Mouse (Mus musculus): Measurements from ENCODE around the gene Stx19. TPM values are rescaled to one million over a fixed set of nuclear protein-coding genes. Genes with fewer than 3 reads are reported as not detected.

Gene Stx19
- total RNA-seq (2014; fragmentation: Nextera tagmentation) (not detected in 2 replicates), total RNA-seq (2017) (0.06 and 0.11 TPM in 2 replicates), polyA plus RNA-seq (2012) (not detected in 2 replicates)

DNA sequence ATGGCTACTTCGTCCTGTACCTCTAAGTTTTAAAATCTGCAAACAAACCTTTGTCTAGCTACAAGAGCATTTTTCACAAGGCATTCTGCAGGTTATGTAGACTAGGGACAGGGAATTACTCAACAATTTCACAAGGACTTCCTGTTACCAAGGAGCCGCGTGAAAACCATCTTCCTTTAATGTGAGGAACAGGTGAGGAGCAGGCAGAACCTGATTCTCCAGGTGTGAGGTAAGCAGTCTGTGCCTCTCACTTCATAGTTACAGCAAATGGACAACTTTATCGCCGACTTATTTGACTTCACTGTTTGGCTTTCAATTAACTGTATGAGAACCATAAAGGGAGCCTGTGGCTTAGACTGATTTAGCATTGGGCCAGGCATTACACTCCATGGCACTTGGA lies at the start of gene Stx19:
Gene Stx19, plus strand, starts transcription at position 186 of the 400 bp plus-strand sequence.
- Histone ChIP-seq H3K27me3 (ENCODE audit: insufficient read depth, low read length) (no peaks in the 10 kb centered on the region), H3K4me3 (ENCODE audit: low read depth, low read length) (no peak within 1 kb of the TSS), H3K4me1 (ENCODE audit: insufficient read depth, low read depth, low read length) (peaks cover 6% of the 10 kb centered on the region; the same call in 1 of the 2 replicates), H3K9me3 (replicated peaks) (no peaks in the 10 kb centered on the region), H3K36me3 (replicated peaks) (peaks cover 3% of the 10 kb centered on the region)
- ATAC-seq (ENCODE audit: extremely low read depth, insufficient number of reproducible peaks, low FRiP score, poor library complexity, severe bottlenecking): no peak
- no peak for DNase-seq (ENCODE audit: low spot score)
- TF ChIP-seq POLR2AphosphoS5 (IDR thresholded peaks at IDR 0.05; ENCODE audit: insufficient replicate concordance, low read depth, low read length): no peak
- no peak for TF ChIP-seq GATA2 (IDR thresholded peaks at IDR 0.05; ENCODE audit: borderline replicate concordance, low read depth, low read length)
- no peak for TF ChIP-seq GATA1 (IDR thresholded peaks at IDR 0.05; ENCODE audit: borderline replicate concordance, low read length)
- no peak for TF ChIP-seq TAL1 (conservative IDR thresholded peaks at IDR 0.05; ENCODE audit: low read depth, low read length)
- TF ChIP-seq CTCF (IDR thresholded peaks at IDR 0.05; ENCODE audit: low read depth, low read length): no peak

DNA sequence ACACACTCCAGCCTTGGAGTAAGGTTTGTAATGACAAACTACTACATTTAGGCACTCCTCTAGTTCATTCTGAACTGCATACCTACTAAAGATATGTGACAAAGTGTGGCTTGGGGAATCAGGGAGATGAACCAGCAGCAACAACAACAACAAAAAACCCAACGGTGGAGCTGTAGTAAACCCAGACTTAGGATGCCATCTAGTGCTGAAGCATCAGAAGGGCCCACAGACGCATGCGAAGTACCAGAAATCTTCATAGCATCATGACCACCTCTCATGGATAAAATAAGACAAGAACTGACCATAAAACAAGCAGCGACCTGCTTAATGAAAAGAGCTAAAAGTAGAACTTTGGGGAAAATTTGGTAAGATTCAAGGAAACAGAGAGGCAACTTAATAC lies 41.0 kb upstream of the Stx19 start:
- no peaks in the 10 kb centered on the region for H3K4me1 ChIP-seq (ENCODE audit: insufficient read depth, low read depth, low read length)
- H3K9me3 ChIP-seq (replicated peaks): no peaks in the 10 kb centered on the region
- H3K36me3 ChIP-seq (replicated peaks): peaks cover 73% of the 10 kb centered on the region
- ATAC-seq (ENCODE audit: extremely low read depth, insufficient number of reproducible peaks, low FRiP score, poor library complexity, severe bottlenecking) (no peak), DNase-seq (ENCODE audit: low spot score) (no peak)
- no peaks in the 10 kb centered on the region for H3K27me3 ChIP-seq (ENCODE audit: insufficient read depth, low read length)
- H3K4me3 ChIP-seq (ENCODE audit: low read depth, low read length): no peak overlapping the region
- no peak for TF ChIP-seq GATA2 (IDR thresholded peaks at IDR 0.05; ENCODE audit: borderline replicate concordance, low read depth, low read length)
- TF ChIP-seq CTCF (IDR thresholded peaks at IDR 0.05; ENCODE audit: low read depth, low read length): no peak
- no peak for TF ChIP-seq TAL1 (conservative IDR thresholded peaks at IDR 0.05; ENCODE audit: low read depth, low read length)
- no peak for TF ChIP-seq POLR2AphosphoS5 (IDR thresholded peaks at IDR 0.05; ENCODE audit: insufficient replicate concordance, low read depth, low read length)
- no peak for TF ChIP-seq GATA1 (IDR thresholded peaks at IDR 0.05; ENCODE audit: borderline replicate concordance, low read length)

DNA sequence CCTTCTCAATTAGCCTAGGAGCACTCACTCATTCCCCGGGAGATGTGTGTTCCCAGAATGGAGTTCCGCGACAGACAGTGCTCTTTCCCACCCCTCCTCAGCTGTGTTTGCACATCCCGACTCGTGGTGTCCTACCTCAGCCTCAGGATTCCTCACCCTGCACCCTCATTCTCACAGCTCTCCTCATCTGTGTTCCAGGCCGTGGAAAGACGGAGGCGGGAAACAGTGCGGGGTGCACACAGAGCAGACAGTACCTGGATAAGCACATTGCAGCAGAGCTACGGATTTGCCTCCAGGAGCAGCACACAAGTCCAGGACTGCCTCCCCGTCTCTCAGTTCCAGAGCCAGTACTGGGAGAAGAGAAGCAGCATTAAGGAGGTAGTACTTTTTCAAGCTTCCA lies 38.4 kb upstream of the Stx19 start:
- TF ChIP-seq TAL1 (conservative IDR thresholded peaks at IDR 0.05; ENCODE audit: low read depth, low read length) (no peak), POLR2AphosphoS5 (IDR thresholded peaks at IDR 0.05; ENCODE audit: insufficient replicate concordance, low read depth, low read length) (no peak), CTCF (IDR thresholded peaks at IDR 0.05; ENCODE audit: low read depth, low read length) (no peak), GATA2 (IDR thresholded peaks at IDR 0.05; ENCODE audit: borderline replicate concordance, low read depth, low read length) (no peak), GATA1 (IDR thresholded peaks at IDR 0.05; ENCODE audit: borderline replicate concordance, low read length) (no peak)
- peaks cover 70% of the 10 kb centered on the region for H3K36me3 ChIP-seq (replicated peaks)

DNA sequence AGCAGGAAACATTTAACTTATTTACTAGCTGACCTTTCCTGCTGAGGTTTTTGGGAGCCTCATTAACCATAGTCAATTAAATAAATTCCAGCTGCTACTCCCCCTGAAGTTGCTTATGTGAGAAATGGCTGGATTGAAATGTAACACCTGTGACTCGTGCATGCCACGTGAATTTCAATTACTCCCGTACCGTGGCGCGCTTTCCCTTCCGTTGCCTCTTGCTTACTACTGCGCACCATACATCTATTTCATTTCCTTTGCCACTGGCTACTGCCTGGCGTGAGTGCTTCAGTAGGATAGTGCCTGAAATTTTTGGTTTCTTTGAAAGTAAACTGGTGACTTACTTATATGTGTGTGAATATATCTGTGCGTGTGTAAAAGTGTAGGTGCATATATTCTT lies 36.2 kb upstream of the Stx19 start:
- Histone ChIP-seq H3K4me1 (ENCODE audit: insufficient read depth, low read depth, low read length) (peaks cover 6% of the 10 kb centered on the region), H3K36me3 (replicated peaks) (peaks cover 70% of the 10 kb centered on the region), H3K9me3 (replicated peaks) (no peaks in the 10 kb centered on the region), H3K27me3 (ENCODE audit: insufficient read depth, low read length) (no peaks in the 10 kb centered on the region), H3K4me3 (ENCODE audit: low read depth, low read length) (no peak overlapping the region)
- TF ChIP-seq GATA1 (IDR thresholded peaks at IDR 0.05; ENCODE audit: borderline replicate concordance, low read length): no peak
- no peak for TF ChIP-seq GATA2 (IDR thresholded peaks at IDR 0.05; ENCODE audit: borderline replicate concordance, low read depth, low read length)
- TF ChIP-seq TAL1 (conservative IDR thresholded peaks at IDR 0.05; ENCODE audit: low read depth, low read length): no peak
- no peak for TF ChIP-seq POLR2AphosphoS5 (IDR thresholded peaks at IDR 0.05; ENCODE audit: insufficient replicate concordance, low read depth, low read length)
- no peak for TF ChIP-seq CTCF (IDR thresholded peaks at IDR 0.05; ENCODE audit: low read depth, low read length)
- no peak for DNase-seq (ENCODE audit: low spot score)
- ATAC-seq (ENCODE audit: extremely low read depth, insufficient number of reproducible peaks, low FRiP score, poor library complexity, severe bottlenecking): no peak

More for the DNA sequence above, 38.4 kb upstream of the Stx19 start:
- Histone ChIP-seq H3K4me3 (ENCODE audit: low read depth, low read length) (no peak overlapping the region), H3K9me3 (replicated peaks) (no peaks in the 10 kb centered on the region), H3K27me3 (ENCODE audit: insufficient read depth, low read length) (no peaks in the 10 kb centered on the region), H3K4me1 (ENCODE audit: insufficient read depth, low read depth, low read length) (no peaks in the 10 kb centered on the region)
- DNase-seq (ENCODE audit: low spot score) (no peak), ATAC-seq (ENCODE audit: extremely low read depth, insufficient number of reproducible peaks, low FRiP score, poor library complexity, severe bottlenecking) (no peak)

DNA sequence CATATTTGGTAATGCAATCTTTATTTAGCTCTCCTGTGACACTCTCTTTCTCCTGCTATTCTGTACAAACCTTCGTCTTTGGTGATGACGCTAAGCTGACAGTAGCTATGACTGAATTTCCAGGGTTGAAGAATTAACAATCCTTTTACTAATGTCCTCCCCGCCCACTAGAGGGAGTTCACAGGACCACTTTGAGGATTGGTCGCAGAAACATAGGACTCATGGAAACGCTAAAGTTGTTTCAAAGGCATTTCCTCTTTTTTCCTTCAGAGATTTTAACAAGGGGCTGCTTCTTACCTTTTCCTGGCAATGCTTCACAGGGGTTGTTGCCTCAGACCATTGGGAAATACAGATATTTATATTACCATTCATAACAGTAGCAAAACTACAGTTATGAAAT lies 32.2 kb upstream of the Stx19 start:
- Histone ChIP-seq H3K36me3 (replicated peaks) (peaks cover 60% of the 10 kb centered on the region), H3K4me1 (ENCODE audit: insufficient read depth, low read depth, low read length) (peaks cover 27% of the 10 kb centered on the region), H3K9me3 (replicated peaks) (no peaks in the 10 kb centered on the region), H3K4me3 (ENCODE audit: low read depth, low read length) (no peak overlapping the region), H3K27me3 (ENCODE audit: insufficient read depth, low read length) (no peaks in the 10 kb centered on the region)
- TF ChIP-seq GATA1 (IDR thresholded peaks at IDR 0.05; ENCODE audit: borderline replicate concordance, low read length): no peak
- DNase-seq (ENCODE audit: low spot score) (peak; percentile 6), ATAC-seq (ENCODE audit: extremely low read depth, insufficient number of reproducible peaks, low FRiP score, poor library complexity, severe bottlenecking) (no peak)

DNA sequence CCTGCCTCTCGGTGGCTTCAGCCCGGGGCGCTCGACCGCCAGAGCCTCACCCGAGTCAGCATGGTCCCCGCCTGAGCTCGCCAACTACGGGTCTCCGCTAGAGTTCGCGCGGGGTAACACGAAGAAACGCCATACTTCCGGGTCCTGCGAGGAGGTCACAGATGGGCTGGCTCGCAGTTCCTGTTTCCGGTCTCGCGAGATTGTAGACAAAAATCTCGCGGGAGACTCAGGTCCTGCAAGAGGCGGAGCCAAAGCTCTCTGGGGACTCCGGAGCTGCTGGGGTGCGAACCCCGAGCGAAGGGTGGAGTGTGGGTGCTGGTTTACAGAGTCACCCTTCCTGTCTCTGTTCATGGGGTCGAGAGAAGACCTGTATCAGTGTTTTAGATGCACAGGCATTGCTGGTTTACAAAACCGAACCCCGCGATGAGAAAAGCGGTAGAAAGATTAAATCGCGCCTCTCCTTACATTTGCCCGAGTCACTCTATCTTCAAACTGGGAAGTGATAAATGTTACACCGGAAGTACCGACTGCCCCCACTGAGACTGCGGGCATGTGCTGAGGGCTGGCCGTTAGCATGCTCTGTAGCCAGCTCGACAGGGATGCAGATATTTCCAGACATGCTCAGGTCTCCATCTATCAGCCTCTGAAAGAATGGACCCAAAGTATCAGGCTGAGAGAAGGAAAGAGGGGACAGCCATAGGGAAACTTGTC lies 27.7 kb upstream of the Stx19 start, which contains the start of gene Nsun3:
Gene Nsun3, minus strand, starts transcription at position 198 of the 711 bp plus-strand sequence.
- ATAC-seq (ENCODE audit: extremely low read depth, insufficient number of reproducible peaks, low FRiP score, poor library complexity, severe bottlenecking) (peak; percentile 90), DNase-seq (ENCODE audit: low spot score) (peak; percentile 96)
- Histone ChIP-seq H3K27me3 (ENCODE audit: insufficient read depth, low read length) (no peaks in the 10 kb centered on the region), H3K9me3 (replicated peaks) (no peaks in the 10 kb centered on the region), H3K36me3 (replicated peaks) (peaks cover 25% of the 10 kb centered on the region), H3K4me1 (ENCODE audit: insufficient read depth, low read depth, low read length) (peaks cover 31% of the 10 kb centered on the region), H3K4me3 (ENCODE audit: low read depth, low read length) (peak within 1 kb of the TSS; percentile 90)
- TF ChIP-seq GATA2 (IDR thresholded peaks at IDR 0.05; ENCODE audit: borderline replicate concordance, low read depth, low read length) (no peak), CTCF (IDR thresholded peaks at IDR 0.05; ENCODE audit: low read depth, low read length) (no peak)
